In genomic region chr2:80506051-80506802, GRCm38 (mm10) we compare ENCODE assay signal across 12 mouse cellular contexts. TPM values are rescaled to one million over a fixed set of nuclear protein-coding genes. Genes with fewer than 3 reads are reported as not detected.
"Had no signal": no experiment of that assay in that cellular context is flagged by ENCODE, and none has a peak within 500 bp of the region (broad histone marks: within the 10 kb centered on the region; RNA-seq: fewer than 3 reads in every experiment).

No protein-coding gene starts in this region.

- H3K27me3 ChIP-seq: limb, embryonic 15.5 days; liver, embryonic 12.5 days; neural tube, embryonic 15.5 days had no signal

- DNase-seq: kidney, postnatal 25 days; lung, embryonic 14.5 days; lung, postnatal 10 days; lung, postnatal 4 days; midbrain, embryonic 14.5 days; thymus, postnatal 4 days had no signal

- H3K9me3 ChIP-seq: limb, embryonic 15.5 days; liver, embryonic 12.5 days; neural tube, embryonic 15.5 days had no signal

- H3K4me3 ChIP-seq: limb, embryonic 15.5 days; liver, embryonic 12.5 days; myocyte; neural tube, embryonic 15.5 days had no signal

- H3K4me2 ChIP-seq: limb, embryonic 15.5 days; liver, embryonic 12.5 days; lung, embryonic 14.5 days; neural tube, embryonic 15.5 days had no signal

- H3K27ac ChIP-seq: limb, embryonic 15.5 days; liver, embryonic 12.5 days; neural tube, embryonic 15.5 days; stomach, postnatal 0 days had no signal

- ATAC-seq: liver, embryonic 12.5 days had no signal

- H3K4me1 ChIP-seq: limb, embryonic 15.5 days; liver, embryonic 12.5 days; neural tube, embryonic 15.5 days had no signal

- H3K9ac ChIP-seq: limb, embryonic 15.5 days; liver, embryonic 12.5 days; lung, embryonic 14.5 days; neural tube, embryonic 15.5 days had no signal

RNA-seq across cellular contexts. Expression of gene Frzb, which starts 58.8 kb away (rescaled TPM):
- total RNA-seq: megakaryocyte, adult 5-6 weeks had no signal
